Mouse (Mus musculus) lung, adult 2 months (tissue): ENCODE measurements around the gene Zdhhc25.

Source experiments
- CTCF ChIP-seq: fragments of 200-500 bp; IDR thresholded peaks from 2 replicates; pipeline ENCODE4 v1.5.1; 2011; ENCODE audit warnings: mild to moderate bottlenecking, low read length, control low read depth; ENCODE audit not compliant: insufficient read depth
- POLR2A ChIP-seq: fragments of 200-500 bp; IDR thresholded peaks from 2 replicates; pipeline ENCODE4 v1.6.1; 2011; ENCODE audit warnings: low read depth, mild to moderate bottlenecking, control low read depth, low read length, borderline replicate concordance; ENCODE audit errors: extremely low read depth

- no peak for TF ChIP-seq POLR2A
- TF ChIP-seq CTCF: no peak
Observed at GRCm38 (mm10) chr15:88628801-88629356, 28.8 kb downstream of the Zdhhc25 start.
